Mouse (Mus musculus): ENCODE data around the gene Cnn2.

Cnn2 gene

DNA sequence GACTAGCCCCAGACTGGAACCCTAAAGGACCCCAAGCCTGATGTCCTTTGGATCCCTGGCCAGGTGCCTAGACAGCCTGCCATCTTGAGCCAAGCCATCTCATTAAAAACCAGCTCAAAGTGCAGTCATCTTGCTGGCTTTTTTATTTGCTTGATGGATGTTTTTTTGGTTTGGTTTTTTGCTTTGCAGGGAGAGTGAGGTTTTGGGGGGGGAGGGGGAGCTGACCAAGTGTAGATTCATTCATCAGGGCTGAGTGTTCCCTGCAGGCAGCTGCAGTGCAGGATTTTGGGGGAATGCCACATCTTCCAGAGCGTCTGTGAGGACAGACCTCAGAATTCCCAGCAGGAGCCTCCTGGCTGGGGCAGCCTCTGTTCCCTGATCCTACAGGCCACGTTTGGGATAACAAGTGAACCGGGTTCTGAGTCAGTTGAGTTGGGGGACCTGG lies 19.2 kb upstream of the Cnn2 start:
- DNase-seq (ENCODE audit: extremely low spot score, low read depth, low spot score) = no peak

DNA sequence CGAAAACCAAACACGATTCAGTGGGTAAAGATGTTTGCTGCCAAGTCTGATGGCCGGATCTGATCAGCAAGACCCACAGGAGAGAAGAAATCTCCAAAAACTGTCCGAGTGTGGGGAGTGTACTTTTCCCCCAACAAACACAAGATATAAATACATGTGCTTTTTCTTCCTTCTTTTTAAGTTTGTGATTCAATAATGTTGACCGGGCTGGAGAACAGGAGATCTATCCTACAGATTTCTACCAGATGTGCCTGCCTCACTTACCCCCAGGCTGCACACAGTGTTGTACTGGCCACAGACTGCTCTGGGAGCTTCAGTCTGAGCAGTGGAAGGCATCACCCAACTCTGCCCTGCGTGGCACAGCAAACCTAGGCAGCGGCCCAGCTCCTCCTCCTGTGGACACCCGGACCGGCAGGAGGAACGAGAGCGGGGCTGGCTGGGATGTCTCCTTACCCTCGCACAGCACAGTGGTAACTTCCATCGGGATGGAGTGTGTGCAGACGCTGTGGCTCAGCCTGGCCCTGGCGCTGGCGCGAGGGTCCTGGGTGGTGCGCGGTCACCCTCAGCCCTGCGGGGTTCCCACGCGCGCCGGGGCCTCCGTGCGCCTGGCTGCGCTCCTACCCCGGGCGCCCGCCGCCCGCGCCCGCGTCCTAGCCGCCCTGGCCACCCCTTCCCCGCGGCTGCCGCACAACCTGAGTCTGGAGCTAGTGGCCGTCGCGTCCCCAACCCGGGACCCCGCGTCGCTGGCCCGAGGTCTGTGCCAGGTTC lies 17.8 kb upstream of the Cnn2 start, which contains the start of gene Grin3b:
Gene Grin3b (plus strand): TSS at position 301 of the 768 bp plus-strand sequence.
- DNase-seq (ENCODE audit: extremely low spot score, low read depth, low spot score) = no peak

DNA sequence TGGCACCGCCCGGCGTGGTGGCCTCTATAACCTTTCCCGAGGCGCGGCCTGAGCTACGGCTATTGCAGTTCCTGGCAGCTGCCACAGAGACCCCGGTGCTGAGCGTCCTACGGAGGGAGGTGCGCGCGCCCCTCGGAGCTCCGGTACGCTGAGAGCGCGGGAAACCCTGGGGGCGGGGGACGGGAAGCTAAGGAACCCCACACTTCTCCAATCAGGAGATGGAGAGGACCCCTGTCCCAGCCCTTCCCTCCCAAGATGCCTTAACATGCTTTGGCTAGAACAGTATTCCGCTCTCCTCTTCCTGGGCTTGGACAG lies 17.2 kb upstream of the Cnn2 start:
- no peak for DNase-seq (ENCODE audit: extremely low spot score, low read depth, low spot score)

DNA sequence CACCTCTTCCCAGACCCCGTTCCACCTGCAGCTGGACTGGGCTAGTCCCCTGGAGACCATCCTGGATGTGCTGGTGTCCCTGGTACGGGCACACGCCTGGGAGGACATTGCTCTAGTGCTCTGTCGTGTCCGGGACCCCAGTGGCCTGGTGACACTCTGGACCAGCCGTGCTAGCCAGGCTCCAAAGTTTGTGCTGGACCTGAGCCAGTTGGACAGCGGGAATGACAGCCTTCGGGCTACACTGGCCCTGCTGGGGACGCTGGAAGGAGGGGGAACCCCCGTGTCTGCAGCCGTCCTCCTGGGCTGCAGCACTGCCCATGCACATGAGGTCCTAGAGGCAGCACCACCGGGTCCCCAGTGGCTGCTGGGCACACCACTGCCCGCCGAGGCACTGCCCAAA lies 15.6 kb upstream of the Cnn2 start:
- no peak for DNase-seq (ENCODE audit: extremely low spot score, low read depth, low spot score)

DNA sequence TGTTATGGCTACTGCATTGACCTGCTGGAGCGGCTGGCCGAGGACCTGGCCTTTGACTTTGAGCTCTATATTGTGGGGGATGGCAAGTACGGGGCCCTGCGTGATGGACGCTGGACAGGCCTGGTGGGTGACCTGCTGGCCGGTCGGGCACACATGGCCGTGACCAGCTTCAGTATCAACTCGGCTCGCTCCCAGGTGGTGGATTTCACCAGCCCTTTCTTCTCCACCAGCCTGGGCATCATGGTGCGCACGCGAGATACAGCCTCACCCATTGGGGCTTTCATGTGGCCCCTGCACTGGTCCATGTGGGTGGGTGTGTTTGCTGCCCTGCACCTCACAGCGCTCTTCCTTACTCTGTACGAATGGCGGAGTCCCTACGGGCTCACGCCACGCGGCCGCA lies 14.3 kb upstream of the Cnn2 start:
- DNase-seq (ENCODE audit: extremely low spot score, low read depth, low spot score) = no peak

DNA sequence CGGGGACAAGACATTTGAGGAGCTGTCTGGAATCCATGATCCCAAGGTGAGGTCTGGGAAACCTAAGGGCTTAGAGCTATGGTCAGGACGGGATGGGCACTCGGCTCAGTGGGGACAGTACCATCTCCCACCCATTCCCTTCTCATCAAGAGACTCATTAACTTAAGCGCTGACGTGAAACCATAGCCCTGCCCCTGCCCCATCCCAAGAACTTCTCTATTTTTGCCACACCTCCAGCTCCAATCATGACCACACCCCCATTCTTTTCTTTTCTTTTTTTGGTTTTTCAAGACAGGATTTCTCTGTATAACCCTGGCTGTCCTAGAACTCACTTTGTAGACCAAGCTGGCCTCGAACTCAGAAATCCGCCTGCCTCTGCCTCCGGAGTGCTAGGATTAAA lies 13.7 kb upstream of the Cnn2 start:
- DNase-seq (ENCODE audit: extremely low spot score, low read depth, low spot score) = no peak

DNA sequence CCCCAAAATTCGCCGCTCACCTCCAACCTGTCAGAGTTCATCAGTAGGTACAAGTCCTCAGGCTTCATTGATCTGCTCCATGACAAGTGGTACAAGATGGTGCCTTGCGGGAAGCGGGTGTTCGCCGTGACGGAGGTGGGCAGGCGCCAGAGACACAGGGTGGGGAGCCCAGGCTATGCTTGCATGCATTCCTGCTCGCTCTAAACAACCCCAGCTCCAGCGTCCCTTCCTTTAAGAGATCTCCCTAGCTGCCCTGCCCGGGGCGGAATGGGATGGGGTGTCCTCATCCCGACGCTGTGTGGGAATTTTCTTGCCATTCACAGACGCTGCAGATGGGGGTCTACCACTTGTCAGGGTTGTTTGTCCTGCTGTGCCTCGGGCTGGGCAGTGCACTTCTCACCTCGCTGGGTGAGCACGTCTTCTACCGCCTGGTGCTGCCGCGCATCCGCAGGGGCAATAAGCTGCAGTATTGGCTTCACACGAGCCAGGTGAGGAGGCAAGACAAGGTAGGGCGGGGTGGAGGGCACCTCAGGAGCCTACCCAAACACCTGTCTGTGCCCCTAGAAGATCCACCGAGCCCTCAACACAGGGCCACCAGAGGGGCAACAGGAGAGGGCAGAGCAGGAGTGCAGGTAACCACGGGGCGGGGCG lies 12.2 kb upstream of the Cnn2 start:
- DNase-seq (ENCODE audit: extremely low spot score, low read depth, low spot score) = no peak

DNA sequence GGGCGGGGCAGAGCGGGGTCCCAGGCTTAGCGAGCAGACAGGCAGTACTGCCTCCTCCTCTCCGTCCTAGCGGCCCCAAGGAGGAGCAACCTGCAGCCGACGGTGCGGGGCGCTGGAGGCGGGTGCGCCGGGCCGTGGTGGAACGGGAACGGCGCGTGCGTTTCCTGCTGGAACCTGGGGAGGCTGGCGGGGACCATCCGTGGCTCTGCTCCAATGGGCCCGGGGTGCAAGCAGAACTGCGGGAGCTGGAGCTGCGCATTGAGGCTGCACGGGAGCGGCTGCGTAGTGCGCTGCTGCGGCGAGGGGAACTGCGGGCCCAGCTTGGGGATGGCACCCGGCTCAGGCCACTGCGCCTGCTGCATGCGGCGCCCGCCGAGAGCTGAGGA lies 11.7 kb upstream of the Cnn2 start:
- no peak for DNase-seq (ENCODE audit: extremely low spot score, low read depth, low spot score)

DNA sequence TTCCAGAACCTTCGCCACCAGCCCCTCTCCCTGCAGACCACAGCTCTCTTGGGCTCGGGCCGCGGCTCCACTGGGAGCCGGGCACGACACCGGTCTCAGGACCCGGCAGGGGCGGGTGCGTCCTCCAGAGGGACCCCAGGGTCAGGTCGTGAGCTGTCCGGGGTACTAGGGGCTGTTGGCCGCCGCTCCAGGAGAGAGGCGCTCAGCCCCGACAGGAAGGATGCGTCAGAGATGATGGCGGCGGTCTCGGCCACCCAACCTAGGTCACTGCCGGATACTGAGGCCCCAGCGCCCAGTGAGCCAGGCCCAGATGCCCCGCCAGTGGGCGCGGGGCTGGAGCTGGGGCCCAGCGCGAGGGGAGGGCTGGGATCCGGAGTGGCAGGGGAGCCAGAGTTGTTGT lies 11.1 kb upstream of the Cnn2 start:
- no peak for DNase-seq (ENCODE audit: extremely low spot score, low read depth, low spot score)

DNA sequence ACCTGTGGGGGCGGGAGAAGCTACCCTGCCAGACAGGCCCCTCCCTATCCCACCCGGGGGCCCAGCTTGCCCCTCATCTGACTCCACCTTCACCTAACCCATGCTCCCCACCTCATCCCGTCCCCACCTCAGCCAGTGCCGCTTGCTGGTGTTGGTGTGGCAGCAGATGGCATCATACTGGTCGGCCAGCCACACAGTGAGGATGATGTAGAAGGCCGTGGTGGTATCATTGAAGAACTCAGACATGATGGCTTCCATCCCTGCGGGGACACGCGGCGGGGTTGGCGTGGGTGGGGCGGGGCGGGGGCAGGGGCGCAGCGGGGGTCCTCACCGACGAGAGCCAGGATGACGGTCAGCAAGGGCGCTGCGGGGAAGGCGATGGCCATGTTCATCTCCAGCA lies 10.3 kb upstream of the Cnn2 start:
- no peak for DNase-seq (ENCODE audit: extremely low spot score, low read depth, low spot score)

DNA sequence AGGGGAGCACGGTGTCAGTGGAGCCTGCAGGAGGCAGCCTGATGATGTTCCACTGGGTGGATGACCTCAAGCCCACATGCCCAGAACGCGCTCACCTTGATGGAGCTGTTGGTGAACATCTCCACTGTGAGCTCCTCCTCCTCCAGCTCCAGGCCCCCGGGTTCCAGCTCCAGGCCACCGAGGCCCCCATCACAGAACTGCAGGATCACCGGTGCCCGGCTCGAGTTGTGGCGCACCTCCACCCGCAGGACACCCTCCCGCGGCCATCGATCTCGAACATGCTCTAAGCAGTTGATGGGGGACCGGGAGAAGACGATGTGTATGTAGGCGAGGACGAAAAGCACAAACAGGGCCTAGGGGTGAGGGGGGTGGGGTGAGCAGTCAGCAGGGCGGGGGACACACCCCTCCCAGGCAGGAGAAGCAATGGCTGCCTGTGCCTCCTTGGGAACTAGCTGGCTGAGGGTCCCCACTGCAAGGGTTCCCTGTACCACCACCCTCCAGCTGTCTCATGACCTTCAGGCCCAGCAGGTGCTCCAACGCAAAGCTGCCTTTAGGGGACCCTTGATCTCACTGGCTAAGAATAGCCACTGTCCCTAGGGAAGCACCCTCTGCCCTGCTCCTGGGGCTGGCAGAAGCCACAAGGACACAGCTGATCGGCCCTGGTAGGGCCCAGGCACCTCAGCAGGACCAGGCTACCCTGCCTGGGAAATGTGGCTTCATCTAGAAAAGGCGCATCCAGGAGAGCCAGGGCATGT lies 8.8 kb upstream of the Cnn2 start:
- no peak for DNase-seq (ENCODE audit: extremely low spot score, low read depth, low spot score)

DNA sequence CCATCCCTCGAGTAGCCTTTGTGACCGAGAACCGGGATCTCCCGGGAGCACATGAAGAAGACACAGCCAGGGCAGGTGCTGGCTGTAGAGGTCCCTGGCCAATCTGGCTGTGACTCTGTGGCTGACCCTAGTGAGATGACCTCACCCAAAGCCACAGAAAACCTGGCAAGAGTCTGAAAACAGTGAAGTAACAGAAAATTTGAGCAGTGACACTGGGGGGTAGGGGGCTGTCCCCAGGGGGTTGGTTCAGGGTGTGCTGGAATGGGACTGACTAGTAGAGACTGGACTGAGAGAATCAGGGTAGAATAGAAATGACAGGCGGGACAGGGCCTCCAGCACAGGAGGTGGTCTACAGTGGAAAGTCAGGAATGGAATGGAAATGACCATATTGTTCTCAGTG lies 5.2 kb upstream of the Cnn2 start:
- DNase-seq (ENCODE audit: extremely low spot score, low read depth, low spot score) = no peak

DNA sequence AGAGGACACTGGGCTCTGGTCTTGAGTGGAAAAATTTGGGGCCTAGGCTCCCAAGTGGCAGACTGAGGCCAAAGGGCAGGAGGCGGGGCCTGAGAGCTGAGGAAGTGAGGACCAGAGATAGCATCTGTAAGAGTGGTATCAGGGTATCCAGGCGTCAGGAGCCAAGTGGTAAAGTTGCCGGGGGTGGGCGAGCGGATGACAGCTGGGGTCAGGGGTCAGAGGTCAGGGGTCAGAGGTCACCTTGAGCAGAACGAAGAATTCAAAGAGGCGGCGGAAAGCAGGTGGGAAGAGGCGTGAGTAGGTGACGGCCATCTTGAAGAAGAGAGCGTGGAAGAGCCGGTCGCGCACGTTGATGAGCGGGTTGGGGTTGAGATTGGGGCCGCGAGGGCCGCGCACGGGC lies 4.7 kb upstream of the Cnn2 start:
- DNase-seq (ENCODE audit: extremely low spot score, low read depth, low spot score) = no peak

DNA sequence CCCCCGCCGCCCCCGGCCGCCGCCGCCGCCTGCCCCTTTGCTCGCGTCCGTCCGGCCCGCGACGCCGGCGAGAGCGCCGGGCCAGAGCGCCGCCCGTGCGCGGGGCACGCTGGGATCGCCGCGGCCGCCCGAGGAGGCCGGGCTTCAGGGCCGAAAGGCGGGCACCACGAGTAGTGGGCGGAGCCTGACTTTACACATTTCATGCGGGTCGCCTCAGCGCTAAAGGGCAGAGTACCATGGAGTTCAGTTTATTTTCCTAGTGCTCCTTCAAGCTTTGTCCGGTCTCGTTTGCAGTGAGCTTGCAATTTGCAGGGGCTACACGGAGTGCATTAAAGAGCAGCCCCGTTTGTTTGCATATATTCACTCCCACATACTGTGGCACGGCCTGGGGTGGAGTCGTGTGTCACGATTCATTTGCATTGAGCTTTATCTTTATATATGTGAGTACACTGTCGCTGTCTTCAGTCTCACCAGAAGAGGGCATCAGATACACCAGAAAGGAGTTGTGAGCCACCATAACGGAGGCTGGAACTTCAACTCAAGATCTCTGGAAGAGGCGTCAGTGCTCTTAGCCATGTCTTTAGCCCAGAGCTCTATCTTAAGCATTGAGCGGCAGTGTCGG lies 4.1 kb upstream of the Cnn2 start, which contains the start of gene Tmem259:
Gene Tmem259 (minus strand): TSS at position 136 of the 622 bp plus-strand sequence.
- DNase-seq (ENCODE audit: extremely low spot score, low read depth, low spot score) = peak; percentile 87

DNA sequence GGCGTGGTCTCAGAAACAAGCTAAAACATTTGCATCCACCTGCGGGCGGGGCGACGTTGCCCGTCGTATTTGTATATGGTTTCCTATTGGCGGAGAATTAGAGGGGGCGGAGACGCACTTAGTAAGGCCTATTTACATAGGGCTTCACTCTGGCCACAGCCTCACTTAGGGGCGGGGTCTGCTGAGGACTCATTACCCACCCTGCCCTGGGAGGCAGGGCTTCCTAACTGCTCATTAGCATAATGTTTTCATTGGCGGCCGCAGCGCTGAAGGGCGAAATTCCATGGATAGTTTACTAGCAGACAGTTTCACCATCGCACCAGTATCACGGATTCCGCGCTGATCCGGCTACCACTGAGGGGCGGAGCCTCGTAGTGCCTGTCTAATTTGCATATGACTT lies 3.5 kb upstream of the Cnn2 start:
- peak; percentile 96 for DNase-seq (ENCODE audit: extremely low spot score, low read depth, low spot score)

DNA sequence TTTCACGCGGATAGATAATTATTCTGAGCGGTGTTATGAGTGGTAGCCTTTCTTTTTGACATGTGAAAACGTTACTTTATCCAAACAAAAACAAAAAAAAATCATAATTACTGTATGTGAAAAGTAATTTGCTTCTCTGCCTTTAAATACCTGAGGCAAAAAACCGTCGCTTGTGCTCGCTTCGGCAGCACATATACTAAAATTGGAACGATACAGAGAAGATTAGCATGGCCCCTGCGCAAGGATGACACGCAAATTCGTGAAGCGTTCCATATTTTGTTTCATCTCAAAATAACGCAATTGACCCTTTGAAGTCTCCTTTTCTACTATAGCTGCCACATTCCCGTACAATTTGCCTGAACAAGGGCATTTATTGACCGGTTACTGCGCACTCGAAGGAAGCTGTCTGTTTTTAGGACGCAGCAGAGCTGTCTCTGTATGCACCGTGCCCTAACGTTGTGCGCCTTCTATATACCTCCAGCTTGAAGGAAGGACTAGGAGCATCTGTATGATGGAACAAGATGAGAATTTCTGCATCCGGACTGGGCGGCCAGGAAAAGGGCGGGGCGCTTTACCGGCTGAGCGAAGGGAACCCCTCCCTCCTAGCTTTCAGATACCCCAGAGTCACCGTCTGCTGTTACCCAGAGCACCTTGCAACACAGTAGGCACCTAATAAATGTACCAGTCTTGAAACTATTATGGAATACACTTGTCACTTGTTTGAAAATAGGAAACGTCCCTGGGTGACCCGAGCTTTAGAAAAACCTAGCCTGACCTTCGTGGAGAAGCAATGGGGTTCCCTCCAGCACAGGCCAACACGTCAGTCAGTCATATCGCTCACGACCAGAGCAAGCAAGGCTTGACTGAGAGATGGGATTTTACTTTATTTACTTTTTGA lies 2.8 kb upstream of the Cnn2 start:
- DNase-seq (ENCODE audit: extremely low spot score, low read depth, low spot score) = no peak

DNA sequence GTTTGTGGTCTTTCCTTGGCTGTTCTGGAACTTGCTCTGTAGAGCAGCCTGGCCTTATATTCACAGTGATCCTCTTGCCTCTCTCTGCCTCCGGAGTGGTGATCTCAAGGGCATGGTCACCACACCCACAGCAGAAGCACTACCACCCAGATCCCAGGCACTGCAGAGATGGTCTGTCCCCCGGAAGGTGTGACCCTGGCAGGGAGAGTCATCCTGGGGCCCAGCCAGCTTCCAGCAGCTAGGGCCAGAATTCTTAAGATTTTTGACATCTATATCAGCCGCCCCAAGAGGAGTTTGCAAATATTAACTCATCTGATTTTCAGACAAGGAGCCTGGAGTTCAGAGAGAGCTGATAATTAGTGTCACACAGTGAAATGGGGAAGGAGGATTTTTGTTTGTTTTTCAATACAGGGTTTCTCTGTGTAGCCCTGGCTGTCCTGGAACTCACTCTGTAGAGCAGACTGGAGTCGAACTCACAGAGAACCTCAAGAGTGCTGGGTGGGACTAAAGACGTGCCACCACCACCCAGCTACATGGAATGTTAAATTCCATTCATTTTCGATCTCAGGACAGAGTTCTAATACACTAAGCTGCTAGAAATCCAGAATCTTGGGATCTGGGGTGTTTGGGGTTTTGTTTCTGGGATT lies 2.0 kb upstream of the Cnn2 start:
- DNase-seq (ENCODE audit: extremely low spot score, low read depth, low spot score) = no peak

DNA sequence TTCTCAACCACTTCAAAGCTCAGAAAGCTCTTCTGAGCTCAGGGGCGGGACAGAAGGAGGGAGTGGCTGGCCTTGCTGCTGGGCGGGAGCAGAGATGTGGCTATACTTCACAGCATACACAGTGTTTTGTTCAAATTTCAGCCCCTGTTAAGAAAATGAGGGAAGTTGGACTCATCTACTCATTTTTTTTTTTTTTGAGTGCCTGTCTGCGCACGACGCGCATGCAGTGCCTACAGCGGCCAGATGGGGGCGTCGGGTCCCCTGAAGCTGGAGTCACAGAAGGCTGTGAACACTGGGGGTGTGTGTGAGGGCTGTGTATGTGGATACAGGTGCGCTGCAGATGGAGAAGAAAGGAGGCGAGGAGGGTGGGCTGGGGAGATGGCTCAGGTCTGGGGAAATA lies 1.4 kb upstream of the Cnn2 start:
- DNase-seq (ENCODE audit: extremely low spot score, low read depth, low spot score) = peak; percentile 72

DNA sequence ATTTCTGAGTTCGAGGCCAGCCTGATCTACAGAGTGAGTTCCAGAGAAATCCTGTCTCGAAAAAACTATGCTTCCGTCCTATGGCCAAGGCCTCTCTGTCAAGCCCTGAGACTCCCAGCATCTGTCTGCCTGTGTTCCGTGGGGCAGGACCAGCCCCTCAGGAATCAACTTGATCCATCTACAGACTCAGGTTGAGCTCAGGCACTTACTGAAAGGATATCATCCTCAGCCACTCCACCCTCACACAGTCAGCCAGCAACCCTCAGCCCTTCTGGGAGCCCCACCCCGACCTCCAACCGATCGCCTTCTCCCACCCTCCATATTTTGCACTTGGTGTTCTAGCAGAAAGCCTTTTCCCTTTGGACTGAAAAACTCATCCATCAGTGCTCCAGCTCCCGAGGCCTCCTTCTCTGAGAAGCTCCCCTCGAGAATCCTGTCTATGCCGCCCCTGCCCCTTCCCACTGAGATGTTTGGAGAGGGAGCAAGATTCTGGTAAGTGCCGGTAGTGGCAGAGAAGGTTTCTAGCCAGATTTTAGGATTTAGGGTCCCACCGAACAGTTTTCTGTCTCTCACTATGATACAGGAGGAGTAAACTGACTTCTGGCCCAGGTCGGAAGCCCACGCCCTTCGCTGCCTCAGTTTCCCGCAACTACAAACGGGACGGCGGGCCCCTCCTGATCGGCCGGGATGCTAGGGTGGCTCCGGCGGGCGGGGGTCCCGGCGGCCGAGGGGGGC lies 446 bp upstream of the Cnn2 start:
- DNase-seq (ENCODE audit: extremely low spot score, low read depth, low spot score) = no peak
